Mouse (Mus musculus) stomach, embryonic 16.5 days (tissue): ENCODE measurements around the gene Kcnip1. TPM values are rescaled to one million over a fixed set of nuclear protein-coding genes. Genes with fewer than 3 reads are reported as not detected.

ENCODE experiments used
- ATAC-seq: fragments of 200-750 bp; cut with Nextera tagmentation; 2 replicates; pipeline ENCODE4 v1.8.0; 2017; ENCODE audit warnings: moderate number of reproducible peaks, moderate TSS enrichment; ENCODE audit not compliant: insufficient read depth, low FRiP score
- H3K27ac ChIP-seq: fragments of 300-500 bp; sonication (generic); 2 replicates; pipeline ENCODE4 v1.5.1; 2014; ENCODE audit warnings: low read length
- H3K27me3 ChIP-seq: fragments of 300-500 bp; sonication (generic); 2 replicates; pipeline ENCODE4 v1.6.1; 2014; ENCODE audit warnings: low read length, control low read depth, mixed read lengths; ENCODE audit not compliant: control insufficient read depth, insufficient read depth
- H3K36me3 ChIP-seq: fragments of 300-500 bp; sonication (generic); 2 replicates; pipeline ENCODE4 v1.6.1; 2014; ENCODE audit warnings: low read length; ENCODE audit not compliant: control insufficient read depth, insufficient read depth
- H3K4me1 ChIP-seq: fragments of 300-500 bp; sonication (generic); 2 replicates; pipeline ENCODE4 v1.6.1; 2014; ENCODE audit warnings: low read length, control low read depth, mixed read lengths; ENCODE audit not compliant: control insufficient read depth, insufficient read depth
- H3K4me2 ChIP-seq: fragments of 300-500 bp; sonication (generic); 2 replicates; pipeline ENCODE4 v1.6.1; 2014; ENCODE audit warnings: low read depth, low read length, mixed read lengths
- H3K4me3 ChIP-seq: fragments of 300-500 bp; sonication (generic); replicated peaks from 2 replicates; pipeline ENCODE4 v1.5.1; 2014; ENCODE audit warnings: mild to moderate bottlenecking, low read length
- H3K9ac ChIP-seq: fragments of 300-500 bp; sonication (generic); 2 replicates; pipeline ENCODE4 v1.6.1; 2014; ENCODE audit warnings: low read length
- H3K9me3 ChIP-seq: fragments of 300-500 bp; sonication (generic); replicated peaks from 2 replicates; pipeline ENCODE4 v1.6.1; 2016; ENCODE audit warnings: low read length, control low read depth; ENCODE audit not compliant: control insufficient read depth
- WGBS: fragments of 180-500 bp; shearing (Covaris S2); extraction: QIAGEN DNeasy Blood & Tissue Kit; methylation state at CpG from one replicate; pipeline ENCODE4 v1.1.7; 2014; 5-methylcytosine and 5-hydroxymethylcytosine counted together
- polyA plus RNA-seq: library from polyadenylated mRNA; unstranded; fragments of >200 nt; fragmentation: Nextera tagmentation; extraction: Ambion mirVana; gene quantifications from 2 replicates; pipeline ENCODE4 v1.2.1, GENCODE M21; 2015

The Kcnip1 gene
- polyA plus RNA-seq, 1 experiment from 2014 or later = 10.7 TPM

- H3K27me3 ChIP-seq = no peaks in the 10 kb centered on the region
- no peaks in the 10 kb centered on the region for H3K4me1 ChIP-seq
- no peaks in the 10 kb centered on the region for H3K36me3 ChIP-seq
- H3K9ac ChIP-seq = no peak within 1 kb of the TSS
- H3K27ac ChIP-seq = no peak within 1 kb of the TSS
- no peak within 1 kb of the TSS for H3K4me3 ChIP-seq
- no peaks in the 10 kb centered on the region for H3K9me3 ChIP-seq
- 60% methylated on average over 4 of the region's 4 CpGs for WGBS
- no peak within 1 kb of the TSS for H3K4me2 ChIP-seq
- no peak for ATAC-seq
Observed at GRCm38 (mm10) chr11:33598986-33599385, 394.0 kb downstream of the Kcnip1 start, which contains the start of gene D130052B06Rik. Gene D130052B06Rik (plus strand): TSS chr11:33599302.

GRCm38 (mm10) chr11:33596655-33597054 lies 396.3 kb downstream of the Kcnip1 start:
- H3K9me3 ChIP-seq = no peaks in the 10 kb centered on the region
- H3K27ac ChIP-seq = no peak overlapping the region
- no peak overlapping the region for H3K4me3 ChIP-seq
- no peak for ATAC-seq
- no peaks in the 10 kb centered on the region for H3K4me1 ChIP-seq
- no peak overlapping the region for H3K4me2 ChIP-seq
- H3K36me3 ChIP-seq = no peaks in the 10 kb centered on the region
- no peaks in the 10 kb centered on the region for H3K27me3 ChIP-seq
- WGBS = 66% methylated on average over 4 of the region's 4 CpGs
- no peak overlapping the region for H3K9ac ChIP-seq

- 83% methylated on average over 4 of the region's 4 CpGs for WGBS
- Histone ChIP-seq H3K27ac (no peak overlapping the region), H3K9ac (no peak overlapping the region), H3K4me3 (no peak overlapping the region), H3K4me1 (no peaks in the 10 kb centered on the region), H3K4me2 (no peak overlapping the region), H3K9me3 (no peaks in the 10 kb centered on the region), H3K36me3 (no peaks in the 10 kb centered on the region), H3K27me3 (no peaks in the 10 kb centered on the region)
- ATAC-seq = no peak
Observed at GRCm38 (mm10) chr11:33592826-33593225, 400.1 kb downstream of the Kcnip1 start.

GRCm38 (mm10) chr11:33590771-33591170 lies 402.2 kb downstream of the Kcnip1 start:
- H3K9ac ChIP-seq = no peak overlapping the region
- ATAC-seq = no peak
- no peak overlapping the region for H3K4me3 ChIP-seq
- H3K27me3 ChIP-seq = no peaks in the 10 kb centered on the region
- H3K4me2 ChIP-seq = no peak overlapping the region
- WGBS = 84% methylated on average over 3 of the region's 3 CpGs
- no peaks in the 10 kb centered on the region for H3K4me1 ChIP-seq
- no peaks in the 10 kb centered on the region for H3K36me3 ChIP-seq
- no peaks in the 10 kb centered on the region for H3K9me3 ChIP-seq
- no peak overlapping the region for H3K27ac ChIP-seq

GRCm38 (mm10) chr11:33586614-33587013 lies 406.3 kb downstream of the Kcnip1 start:
- 74% methylated on average over 6 of the region's 6 CpGs for WGBS
- ATAC-seq = no peak

GRCm38 (mm10) chr11:33579621-33580020 lies 413.3 kb downstream of the Kcnip1 start:
- Histone ChIP-seq H3K27me3 (no peaks in the 10 kb centered on the region), H3K4me2 (no peak overlapping the region), H3K9me3 (no peaks in the 10 kb centered on the region), H3K4me3 (no peak overlapping the region), H3K4me1 (peaks cover 5% of the 10 kb centered on the region; the same call in 1 of the 2 replicates), H3K9ac (no peak overlapping the region), H3K27ac (no peak overlapping the region), H3K36me3 (no peaks in the 10 kb centered on the region)
- 14% methylated on average over 3 of the region's 3 CpGs for WGBS
- no peak for ATAC-seq

More at GRCm38 (mm10) chr11:33586614-33587013, 406.3 kb downstream of the Kcnip1 start:
- H3K4me2 ChIP-seq = no peak overlapping the region
- no peak overlapping the region for H3K27ac ChIP-seq
- H3K4me3 ChIP-seq = no peak overlapping the region
- no peaks in the 10 kb centered on the region for H3K4me1 ChIP-seq
- no peaks in the 10 kb centered on the region for H3K27me3 ChIP-seq
- no peak overlapping the region for H3K9ac ChIP-seq
- no peaks in the 10 kb centered on the region for H3K36me3 ChIP-seq
- no peaks in the 10 kb centered on the region for H3K9me3 ChIP-seq

Other genes with a start within 250 kb of the Kcnip1 start
- 2.6 and 2.9 TPM in 2 replicates for gene Kcnmb1, start 30.1 kb downstream of the Kcnip1 start, polyA plus RNA-seq
- 3.8 and 4.7 TPM in 2 replicates for gene Lcp2, start 53.8 kb upstream of the Kcnip1 start, polyA plus RNA-seq
- not detected in 2 replicates for gene 4930469K13Rik, start 105.4 kb upstream of the Kcnip1 start, polyA plus RNA-seq
- gene Foxi1, start 214.9 kb upstream of the Kcnip1 start, polyA plus RNA-seq = not detected in 2 replicates